Mouse (Mus musculus): ENCODE results near the gene Msrb3.
A peak's percentile ranks its signal among the peaks of the same experiment; 100 is the strongest.

Gene Msrb3

GRCm38 (mm10) chr10:120898785-120899762 lies at the start of gene Msrb3:
Gene Msrb3, minus strand, starts transcription at chr10:120899101.
- peak; percentile 17 to 35 for DNase-seq

DNA sequence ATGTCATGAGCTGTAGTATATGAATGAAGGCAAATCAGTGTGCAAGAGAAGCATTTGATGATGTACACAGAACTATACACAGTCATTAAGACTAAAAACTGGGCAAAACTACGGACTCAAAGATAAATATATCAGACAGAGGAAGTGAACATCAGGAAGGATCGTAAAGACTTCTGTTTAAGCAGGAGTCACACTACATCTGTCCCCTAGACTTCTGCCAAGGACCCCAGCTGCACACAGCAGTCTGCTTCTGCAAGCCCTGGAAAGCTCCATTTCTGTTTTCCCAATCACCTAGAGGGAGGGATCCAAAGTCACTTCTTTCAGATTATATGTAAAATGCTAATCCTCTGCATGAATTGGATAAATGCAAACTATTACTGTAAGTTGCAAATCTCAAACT lies 49.6 kb upstream of the Msrb3 start:
- no peak for DNase-seq

DNA sequence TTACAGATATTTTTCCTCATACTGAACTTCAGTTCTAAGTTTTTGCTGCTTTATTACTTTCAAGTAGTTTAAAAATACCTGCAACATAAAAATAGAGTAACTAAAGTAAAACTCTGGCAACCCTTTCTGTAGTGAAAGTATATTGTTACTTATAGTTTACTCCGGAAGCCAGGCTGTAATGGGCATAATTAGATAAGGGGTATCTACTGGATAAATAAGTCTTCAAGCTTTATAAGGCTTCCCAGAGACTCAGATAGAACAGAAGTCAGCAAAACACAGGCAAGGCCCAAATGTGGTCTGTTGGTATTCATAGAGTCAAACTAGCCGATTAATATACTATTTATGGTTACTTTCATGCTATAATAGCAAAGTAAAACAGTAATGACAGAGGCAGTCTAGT lies 48.9 kb upstream of the Msrb3 start:
- no peak for DNase-seq

DNA sequence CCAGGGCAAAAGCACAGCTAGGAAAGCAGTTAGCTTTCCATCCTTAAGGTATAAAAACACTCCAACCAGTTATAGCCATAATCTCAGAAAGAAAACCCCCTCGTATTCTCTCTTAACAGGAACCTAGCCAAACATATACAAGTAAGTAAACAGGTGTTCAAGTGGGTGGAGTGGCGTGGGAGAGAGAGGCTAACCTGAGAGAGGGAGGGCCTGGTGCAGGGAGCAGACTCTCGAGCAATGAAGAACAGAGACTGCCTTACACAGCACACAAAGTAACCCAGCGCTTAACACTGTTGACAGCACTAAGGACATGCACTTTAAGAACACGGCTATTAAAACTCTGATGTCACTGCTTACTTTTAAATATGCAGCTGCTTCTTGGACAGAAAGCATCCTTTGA lies 47.9 kb upstream of the Msrb3 start:
- DNase-seq, result no peak

DNA sequence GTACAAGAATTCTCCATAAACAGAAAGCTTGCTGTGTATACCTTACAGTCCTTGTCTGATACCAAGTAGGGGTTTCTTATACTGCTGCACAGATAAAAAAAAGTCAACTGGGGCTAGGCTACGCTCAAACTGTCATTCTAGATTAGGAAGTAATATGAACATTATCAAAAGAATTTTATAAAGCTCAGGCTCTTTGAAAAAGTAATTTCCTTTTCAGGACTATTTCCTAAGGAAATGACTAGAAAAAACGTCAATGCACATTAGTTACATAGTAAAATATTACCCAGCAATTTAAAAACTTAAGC lies 40.0 kb upstream of the Msrb3 start:
- DNase-seq, result no peak

- DNase-seq, result peak in 1 of 2 experiments; percentile 44
Measured at GRCm38 (mm10) chr10:120938077-120938903, 39.4 kb upstream of the Msrb3 start.

DNA sequence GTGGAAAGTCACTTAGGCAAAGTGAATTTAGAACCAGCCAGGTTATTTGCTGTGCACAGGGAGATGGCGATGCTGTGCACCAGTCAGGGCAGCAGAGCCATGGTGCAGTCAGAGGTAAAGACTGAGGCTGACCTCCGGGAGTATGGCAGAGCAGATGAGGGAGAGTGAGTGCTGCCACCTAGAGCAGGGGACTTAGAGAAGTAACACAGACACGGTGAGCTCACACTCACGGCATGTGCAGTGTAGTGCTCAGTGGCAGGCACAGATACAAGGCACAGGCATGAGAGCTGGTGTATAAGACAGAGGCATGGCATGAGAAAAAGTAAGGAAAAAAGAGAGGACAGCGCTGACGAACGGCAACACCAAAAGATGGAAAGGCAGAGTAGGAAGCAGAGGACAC lies 30.6 kb upstream of the Msrb3 start:
- no peak for DNase-seq

DNA sequence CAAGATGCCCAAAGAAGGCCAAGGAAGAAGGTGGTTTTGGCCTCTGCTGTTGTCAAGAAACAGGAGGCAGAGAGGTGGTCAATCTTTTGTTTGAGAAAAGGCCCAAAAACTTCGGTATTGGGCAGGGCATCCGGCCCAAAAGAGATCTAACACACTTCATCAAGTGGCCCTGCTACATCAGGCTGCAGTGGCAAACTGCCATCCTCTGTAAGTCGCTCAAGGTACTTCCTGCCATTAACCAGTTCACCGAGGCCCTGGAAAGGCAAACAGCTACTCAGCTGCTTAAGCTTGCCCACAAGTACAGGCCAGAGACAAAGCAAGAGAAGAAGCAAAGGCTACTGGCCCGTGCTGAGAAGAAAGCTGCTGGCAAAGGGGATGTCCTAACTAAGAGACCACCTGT lies 29.3 kb upstream of the Msrb3 start:
- no peak for DNase-seq

GRCm38 (mm10) chr10:120926156-120926555 lies 27.3 kb upstream of the Msrb3 start:
- no peak for DNase-seq

DNA sequence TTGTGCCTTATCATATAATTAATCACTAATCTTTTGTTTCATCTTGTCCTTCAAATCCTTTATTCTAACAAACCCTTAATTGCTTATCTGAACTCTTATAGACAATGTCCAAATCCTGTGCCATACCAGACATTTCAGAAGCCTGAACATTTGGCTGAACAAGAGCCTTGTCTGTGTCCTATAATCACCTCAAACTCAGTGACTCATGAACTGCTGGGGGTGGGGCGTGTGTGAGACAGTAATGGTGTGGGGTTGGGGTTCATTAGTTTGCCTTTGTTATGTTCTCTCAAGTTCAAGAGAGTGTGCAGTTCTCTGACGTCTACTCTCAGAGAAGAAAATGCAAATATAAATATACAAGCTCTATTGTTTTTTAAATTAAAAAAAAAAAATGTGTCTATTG lies 22.6 kb upstream of the Msrb3 start:
- no peak for DNase-seq

DNA sequence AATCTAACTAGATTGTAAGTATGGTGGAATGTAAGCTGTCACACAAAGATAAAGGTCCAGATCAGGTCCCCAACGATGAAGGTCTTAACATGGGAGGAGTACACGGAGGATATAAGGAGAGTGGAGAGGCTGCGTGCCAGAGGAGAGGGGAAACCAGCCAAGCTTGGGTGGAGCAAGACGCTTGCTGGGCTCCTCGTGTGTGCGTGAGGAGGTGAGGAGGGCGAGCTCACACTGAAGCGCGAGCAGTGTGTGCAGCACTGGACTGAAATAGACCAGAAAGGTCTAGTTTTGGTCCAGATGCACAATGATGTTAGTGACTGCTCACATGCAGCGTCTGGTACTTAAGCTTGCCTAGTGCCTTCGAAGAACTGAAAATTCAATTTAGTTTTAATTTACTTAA lies 21.7 kb upstream of the Msrb3 start:
- no peak for DNase-seq

- no peak for DNase-seq
Measured at GRCm38 (mm10) chr10:120916250-120916649, 17.3 kb upstream of the Msrb3 start.

DNA sequence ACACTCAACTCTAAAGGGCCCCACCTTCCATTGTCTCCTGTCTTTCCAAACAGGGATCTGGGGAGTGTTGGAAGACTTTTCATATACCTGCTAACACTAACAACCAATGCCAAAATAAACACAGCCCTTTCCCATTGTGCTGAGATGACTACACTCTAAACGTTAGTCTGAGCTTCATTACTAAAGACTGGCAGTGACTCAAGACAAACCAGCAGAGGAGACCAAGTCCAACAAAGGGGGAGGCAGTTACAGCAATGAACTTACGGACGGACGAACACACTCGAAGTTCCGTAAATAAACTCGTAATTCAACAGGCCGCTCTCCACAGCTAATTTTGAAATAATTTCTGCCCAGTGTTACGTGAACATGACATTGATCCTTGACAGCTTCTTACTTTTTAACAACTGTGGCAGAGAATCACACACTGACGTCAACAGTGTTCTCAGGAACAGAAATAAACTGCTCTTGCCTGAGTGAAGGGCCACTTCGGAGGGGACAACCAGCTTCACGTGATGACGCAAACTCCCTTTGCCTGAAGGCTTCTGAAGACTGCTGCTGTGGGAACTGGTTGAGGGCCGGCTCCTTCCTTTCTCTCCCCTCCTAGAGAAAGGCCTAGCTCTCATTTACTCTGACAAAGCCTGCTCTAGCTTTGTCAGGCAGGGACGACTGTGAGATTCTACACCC lies 16.2 kb upstream of the Msrb3 start:
- no peak for DNase-seq

GRCm38 (mm10) chr10:120914286-120914685 lies 15.4 kb upstream of the Msrb3 start:
- no peak for DNase-seq

DNA sequence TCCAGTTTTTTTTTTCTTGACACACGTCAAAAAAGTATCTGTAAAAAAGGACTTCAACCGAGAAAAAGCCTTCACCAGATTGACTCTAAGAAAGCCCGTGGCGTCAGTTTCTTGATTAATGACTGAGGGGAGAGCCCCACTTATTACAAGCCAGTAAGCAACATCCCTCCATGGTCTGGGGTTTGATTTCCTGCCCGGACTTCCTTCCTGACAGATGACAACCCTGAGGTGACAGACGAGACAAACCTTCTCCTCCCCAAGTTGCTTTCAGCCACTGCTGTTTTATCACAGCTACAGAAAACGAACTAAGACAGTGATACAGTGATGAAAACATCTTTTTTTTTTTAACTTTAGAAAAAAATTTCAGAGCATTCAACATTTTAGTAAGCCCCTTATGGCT lies 14.9 kb upstream of the Msrb3 start:
- DNase-seq, result no peak

DNA sequence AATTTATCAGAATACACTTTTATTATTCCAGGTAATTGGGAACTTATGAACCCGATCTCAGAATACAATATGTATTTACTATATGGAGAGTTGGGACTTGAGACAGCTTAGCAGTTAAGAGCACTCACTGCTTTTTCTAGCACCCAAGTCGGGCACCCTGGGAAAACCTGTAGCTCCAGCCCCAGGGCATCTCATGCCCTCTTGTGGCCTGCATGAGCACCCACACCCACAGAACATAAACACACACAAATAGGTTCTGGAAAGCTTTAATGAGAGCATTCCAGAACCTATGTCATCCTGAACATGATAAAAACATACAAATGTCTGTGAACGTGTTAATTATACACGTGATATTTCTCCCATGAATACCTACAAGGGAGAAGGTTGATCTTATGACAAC lies 13.1 kb upstream of the Msrb3 start:
- no peak for DNase-seq

- no peak for DNase-seq
Measured at GRCm38 (mm10) chr10:120908776-120909574, 10.1 kb upstream of the Msrb3 start.

- DNase-seq, result no peak
Measured at GRCm38 (mm10) chr10:120904676-120905075, 5.8 kb upstream of the Msrb3 start.

- no peak for DNase-seq
Measured at GRCm38 (mm10) chr10:120903843-120904468, 5.1 kb upstream of the Msrb3 start.

GRCm38 (mm10) chr10:120901746-120902145 lies 2.8 kb upstream of the Msrb3 start:
- no peak for DNase-seq

DNA sequence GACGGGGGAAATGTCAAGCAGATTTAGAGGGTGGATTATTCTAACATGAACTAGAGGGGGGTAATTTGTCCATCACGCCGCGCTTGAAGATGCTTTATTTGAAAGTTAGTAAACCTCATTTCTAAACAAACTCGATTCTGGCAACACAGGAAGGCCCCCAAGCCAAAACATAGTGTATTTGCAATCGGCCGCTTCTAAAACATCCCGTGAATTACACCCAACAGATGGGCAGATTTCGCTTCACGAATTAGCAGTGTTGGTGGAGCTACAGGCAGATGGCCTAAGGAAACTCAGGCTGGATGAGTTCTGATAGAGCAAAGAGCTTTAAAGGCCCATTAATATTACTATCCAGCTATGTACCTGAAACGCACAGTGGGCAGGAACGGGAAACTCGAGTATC lies 1.2 kb upstream of the Msrb3 start:
- DNase-seq, result no peak

DNA sequence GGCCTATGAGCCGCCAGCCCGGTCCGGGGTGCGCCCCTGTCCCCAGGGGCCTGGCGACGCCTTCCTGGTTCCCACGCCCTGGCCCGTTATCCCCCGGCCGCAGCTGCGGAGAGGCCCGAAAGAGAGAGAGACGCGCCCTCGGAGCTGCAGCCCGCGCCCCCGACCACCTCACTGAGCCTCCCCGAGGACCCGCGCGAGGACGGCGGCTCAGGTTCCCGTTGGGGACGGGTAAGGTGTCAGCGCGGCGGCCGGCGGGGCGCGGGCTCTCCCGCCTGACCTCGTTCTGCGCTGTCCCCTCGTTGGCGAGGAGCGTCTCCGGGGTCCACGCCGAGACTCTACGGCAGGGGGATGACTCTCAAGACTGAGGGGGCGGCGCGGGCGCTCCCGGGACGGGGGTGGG lies 544 bp downstream of the Msrb3 start:
- DNase-seq, result no peak

Data from spleen, adult 18-20 months (tissue).